Mouse (Mus musculus) MEL (cell line): ENCODE results near the gene Ngrn. TPM values are rescaled to one million over a fixed set of nuclear protein-coding genes. Genes with fewer than 3 reads are reported as not detected.

Experiments
- DNase-seq: peaks from one replicate; pipeline ENCODE4 v3.0.0; 2011; ENCODE audit warnings: low read depth, low spot score
- H3K27ac ChIP-seq: 2 replicates; pipeline ENCODE4 v1.5.1; 2012; ENCODE audit warnings: low read depth, mild to moderate bottlenecking, control low read depth, low read length, moderate library complexity; ENCODE audit not compliant: control insufficient read depth
- H3K27me3 ChIP-seq, 2 experiments: fragments of 150-350 bp in 1 of 2; sonication (generic) in 1 of 2; 2 replicates each; pipeline ENCODE4 v1.6.1; 2012; ENCODE audit warnings: low read length in 2 of 2, mild to moderate bottlenecking in 2 of 2, improper control_type of control experiment in 1 of 2, moderate library complexity in 1 of 2; ENCODE audit not compliant: insufficient read depth in 2 of 2, control insufficient read depth in 1 of 2
- H3K36me3 ChIP-seq, 2 experiments: 2 replicates each; pipeline ENCODE4 v1.6.1; 2012 to 2014; ENCODE audit warnings: low read length in 2 of 2, improper control_type of control experiment in 1 of 2, inconsistent platforms in 1 of 2, mild to moderate bottlenecking in 1 of 2; ENCODE audit not compliant: insufficient read depth in 2 of 2, control insufficient read depth in 1 of 2
- H3K4me1 ChIP-seq, 2 experiments: fragments of 150-350 bp in 1 of 2; sonication (generic) in 1 of 2; 2 replicates each; pipeline ENCODE4 v1.6.1; 2012; ENCODE audit warnings: low read length in 2 of 2, improper control_type of control experiment in 1 of 2, mild to moderate bottlenecking in 1 of 2; ENCODE audit not compliant: insufficient read depth in 2 of 2, control insufficient read depth in 1 of 2
- H3K4me3 ChIP-seq, 2 experiments: fragments of 150-350 bp in 1 of 2; sonication (generic) in 1 of 2; 2 replicates each; pipeline ENCODE4 v1.5.1; 2012; ENCODE audit warnings: low read depth in 2 of 2, low read length in 2 of 2, mild to moderate bottlenecking in 2 of 2, moderate library complexity in 2 of 2, control low read depth in 1 of 2, improper control_type of control experiment in 1 of 2; ENCODE audit not compliant: control insufficient read depth in 1 of 2, insufficient read depth in 1 of 2
- H3K79me2 ChIP-seq: 2 replicates; pipeline ENCODE4 v1.6.1; 2012; ENCODE audit warnings: mild to moderate bottlenecking, low read length, moderate library complexity; ENCODE audit not compliant: control insufficient read depth, poor library complexity, insufficient read depth
- H3K9ac ChIP-seq: 2 replicates; pipeline ENCODE4 v1.6.1; 2012; ENCODE audit warnings: low read depth, mild to moderate bottlenecking, control low read depth, low read length, moderate library complexity; ENCODE audit not compliant: control insufficient read depth, poor library complexity, severe bottlenecking
- H3K9me3 ChIP-seq: fragments of 150-350 bp; sonication (generic); replicated peaks from 2 replicates; pipeline ENCODE4 v1.6.1; 2012; ENCODE audit warnings: mild to moderate bottlenecking, low read length, improper control_type of control experiment, moderate library complexity; ENCODE audit not compliant: insufficient read depth
- CHD1 ChIP-seq: IDR thresholded peaks from 2 replicates; pipeline ENCODE4 v1.6.1; 2012; ENCODE audit warnings: low read depth, mild to moderate bottlenecking, inconsistent platforms, low read length, improper control_type of control experiment
- CHD2 ChIP-seq: IDR thresholded peaks from 2 replicates; pipeline ENCODE4 v1.6.1; 2011; ENCODE audit warnings: low read length, improper control_type of control experiment
- CTCF ChIP-seq, 3 experiments: IDR thresholded peaks in 2 of 3; conservative IDR thresholded peaks in 1 of 3; 2 replicates each; pipeline ENCODE4 v1.5.1; 2011 to 2012; ENCODE audit warnings: low read length in 3 of 3, low read depth in 2 of 3, mild to moderate bottlenecking in 2 of 3, improper control_type of control experiment in 1 of 3, inconsistent platforms in 1 of 3, mixed read lengths in 1 of 3, moderate library complexity in 1 of 3; ENCODE audit not compliant: control insufficient read depth in 1 of 3, insufficient read depth in 1 of 3, poor library complexity in 1 of 3, severe bottlenecking in 1 of 3
- E2F4 ChIP-seq: IDR thresholded peaks from 2 replicates; pipeline ENCODE4 v1.6.1; 2011; ENCODE audit warnings: low read depth, low read length, improper control_type of control experiment, borderline replicate concordance
- ELF1 ChIP-seq: IDR thresholded peaks from 2 replicates; pipeline ENCODE4 v1.6.1; 2014; ENCODE audit warnings: low read depth, mild to moderate bottlenecking, inconsistent platforms, low read length, improper control_type of control experiment, moderate library complexity
- EP300 ChIP-seq, 2 experiments: IDR thresholded peaks; 2 replicates each; pipeline ENCODE4 v1.6.1; 2011; ENCODE audit warnings: improper control_type of control experiment in 2 of 2, low read length in 2 of 2, low read depth in 1 of 2, mild to moderate bottlenecking in 1 of 2
- ETS1 ChIP-seq: IDR thresholded peaks from 2 replicates; pipeline ENCODE4 v1.6.1; 2012; ENCODE audit warnings: low read depth, mild to moderate bottlenecking, inconsistent platforms, low read length, improper control_type of control experiment, moderate library complexity
- GABPA ChIP-seq: IDR thresholded peaks from 2 replicates; pipeline ENCODE4 v1.6.1; 2012; ENCODE audit warnings: low read depth, mild to moderate bottlenecking, inconsistent platforms, low read length, improper control_type of control experiment, moderate library complexity
- GATA1 ChIP-seq: IDR thresholded peaks from 2 replicates; pipeline ENCODE4 v1.6.1; 2011; ENCODE audit warnings: low read depth, low read length, improper control_type of control experiment
- HCFC1 ChIP-seq: IDR thresholded peaks from 2 replicates; pipeline ENCODE4 v1.6.1; 2012; ENCODE audit warnings: low read depth, mild to moderate bottlenecking, inconsistent platforms, low read length, improper control_type of control experiment, moderate library complexity
- JUND ChIP-seq: IDR thresholded peaks from 2 replicates; pipeline ENCODE4 v1.6.1; 2011; ENCODE audit warnings: low read depth, mild to moderate bottlenecking, improper control_type of control experiment, low read length
- KAT2A ChIP-seq: conservative IDR thresholded peaks from 2 replicates; pipeline ENCODE4 v1.6.1; 2012; ENCODE audit warnings: low read depth, low read length, improper control_type of control experiment, inconsistent platforms
- MAFK ChIP-seq: IDR thresholded peaks from 2 replicates; pipeline ENCODE4 v1.6.1; 2011; ENCODE audit warnings: low read depth, mild to moderate bottlenecking, low read length, improper control_type of control experiment, borderline replicate concordance
- MAZ ChIP-seq: IDR thresholded peaks from 2 replicates; pipeline ENCODE4 v1.6.1; 2012; ENCODE audit warnings: low read depth, mild to moderate bottlenecking, inconsistent platforms, low read length, improper control_type of control experiment
- MYB ChIP-seq: IDR thresholded peaks from 2 replicates; pipeline ENCODE4 v1.6.1; 2011; ENCODE audit warnings: mild to moderate bottlenecking, low read depth, low read length, improper control_type of control experiment
- MYC ChIP-seq: IDR thresholded peaks from 2 replicates; pipeline ENCODE4 v1.6.1; 2011; ENCODE audit warnings: low read depth, mild to moderate bottlenecking, low read length, improper control_type of control experiment, moderate library complexity
- NRF1 ChIP-seq: IDR thresholded peaks from 2 replicates; pipeline ENCODE4 v1.6.1; 2014; ENCODE audit warnings: low read depth, mild to moderate bottlenecking, inconsistent platforms, low read length, improper control_type of control experiment, moderate library complexity; ENCODE audit not compliant: poor library complexity, insufficient read depth, severe bottlenecking
- POLR2A ChIP-seq, 2 experiments: IDR thresholded peaks; 2 replicates each; pipeline ENCODE4 v1.6.1; 2011 to 2012; ENCODE audit warnings: low read length in 2 of 2, mild to moderate bottlenecking in 2 of 2, control low read depth in 1 of 2, improper control_type of control experiment in 1 of 2, low read depth in 1 of 2, moderate library complexity in 1 of 2; ENCODE audit not compliant: control insufficient read depth in 1 of 2, insufficient read depth in 1 of 2, poor library complexity in 1 of 2
- POLR2AphosphoS5 ChIP-seq: IDR thresholded peaks from 2 replicates; pipeline ENCODE4 v1.6.1; 2012; ENCODE audit warnings: low read depth, borderline replicate concordance, mild to moderate bottlenecking, inconsistent platforms, low read length, moderate library complexity, mixed read lengths
- RAD21 ChIP-seq: IDR thresholded peaks from 2 replicates; pipeline ENCODE4 v1.6.1; 2011; ENCODE audit warnings: mild to moderate bottlenecking, low read depth, low read length, improper control_type of control experiment
- RCOR1 ChIP-seq: IDR thresholded peaks from 2 replicates; pipeline ENCODE4 v1.6.1; 2012; ENCODE audit warnings: low read depth, mild to moderate bottlenecking, inconsistent platforms, low read length, improper control_type of control experiment
- SIN3A ChIP-seq: IDR thresholded peaks from 2 replicates; pipeline ENCODE4 v1.6.1; 2012; ENCODE audit warnings: low read length, improper control_type of control experiment, inconsistent platforms
- SMC3 ChIP-seq: IDR thresholded peaks from 2 replicates; pipeline ENCODE4 v1.6.1; 2011; ENCODE audit warnings: low read depth, low read length, improper control_type of control experiment
- TAL1 ChIP-seq: IDR thresholded peaks from 2 replicates; pipeline ENCODE4 v1.6.1; 2012; ENCODE audit warnings: mild to moderate bottlenecking, inconsistent platforms, low read length, moderate library complexity, mixed read lengths
- TBP ChIP-seq: IDR thresholded peaks from 2 replicates; pipeline ENCODE4 v1.8.0; 2011; ENCODE audit warnings: low read depth, low read length, improper control_type of control experiment
- TCF12 ChIP-seq: IDR thresholded peaks from 2 replicates; pipeline ENCODE4 v1.6.1; 2014; ENCODE audit warnings: low read depth, mild to moderate bottlenecking, inconsistent platforms, low read length, improper control_type of control experiment, moderate library complexity
- UBTF ChIP-seq: IDR thresholded peaks from 2 replicates; pipeline ENCODE4 v1.6.1; 2012; ENCODE audit warnings: low read depth, mild to moderate bottlenecking, inconsistent platforms, low read length, improper control_type of control experiment, moderate library complexity, borderline replicate concordance; ENCODE audit not compliant: insufficient read depth
- ZC3H11A ChIP-seq: IDR thresholded peaks from 2 replicates; pipeline ENCODE4 v1.6.1; 2012; ENCODE audit warnings: low read depth, mild to moderate bottlenecking, inconsistent platforms, low read length, improper control_type of control experiment
- ZKSCAN1 ChIP-seq: IDR thresholded peaks from 2 replicates; pipeline ENCODE4 v1.6.1; 2012; ENCODE audit warnings: low read depth, mild to moderate bottlenecking, inconsistent platforms, low read length, improper control_type of control experiment, moderate library complexity
- ZNF384 ChIP-seq: IDR thresholded peaks from 2 replicates; pipeline ENCODE4 v1.6.1; 2012; ENCODE audit warnings: low read depth, mild to moderate bottlenecking, inconsistent platforms, low read length, improper control_type of control experiment
- polyA plus RNA-seq, 2 experiments: library from polyadenylated mRNA; stranded (reverse) in 1 of 2; unstranded in 1 of 2; fragments of >175 nt in 1 of 2; fragments of >200 nt in 1 of 2; gene quantifications; 2 replicates each; pipeline versions ENCODE4 v1.2.1 to v1.2.4; 2012; ENCODE audit warnings: low replicate concordance in 2 of 2, low read depth in 1 of 2; ENCODE audit not compliant: insufficient read length in 2 of 2, insufficient read depth in 1 of 2, missing spikeins in 1 of 2
- total RNA-seq: library from RNA; depleted of rRNA; stranded (reverse); fragments of 300-350 nt; gene quantifications from 2 replicates; pipeline ENCODE4 v1.2.3, GENCODE M21; 2012

Ngrn gene
- total and polyA plus RNA-seq, 3 experiments, result 37.2 to 48.0 TPM; not detected in 1

- 0 out of 2 replicates have a peak, but pooled peaks have one; percentile 68 for TF ChIP-seq UBTF
- no peak for TF ChIP-seq GABPA
- 0 out of 2 replicates have a peak, but pooled peaks have one; percentile 15 for TF ChIP-seq RCOR1
- TF ChIP-seq CHD1, result no peak
- TF ChIP-seq CTCF (IDR thresholded peaks at IDR 0.05 in 2 of 3, conservative IDR thresholded peaks at IDR 0.05 in 1 of 3; ENCODE audit: control insufficient read depth in 1 of 3, insufficient read depth in 1 of 3, low read depth in 2 of 3, low read length in 3 of 3, poor library complexity in 1 of 3, severe bottlenecking in 1 of 3), result 0 out of 6 replicates have a peak, but pooled peaks of 1 of the 3 experiments have one; percentile 13
Measured at GRCm38 (mm10) chr7:80232489-80233029, 28.5 kb upstream of the Ngrn start, which contains the start of the genes Cib1 and Gdpgp1 (continued).

- Histone ChIP-seq H3K9ac (peak overlapping the region; percentile 70), H3K79me2 (peaks cover 10% of the 10 kb centered on the region), H3K9me3 (no peaks in the 10 kb centered on the region), H3K4me1 (peaks cover 5 to 6% of the 10 kb centered on the region in 2 experiments; a peak in 3 of 4 replicates), H3K4me3 (peak overlapping the region; percentile 85 to 91), H3K27ac (peak overlapping the region; percentile 55; the same call in 1 of the 2 replicates), H3K27me3 (no peaks in the 10 kb centered on the region), H3K36me3 (peaks cover 0 to 6% of the 10 kb centered on the region in 2 experiments; a peak in 2 of 4 replicates)
- peak; percentile 70 for DNase-seq
- TF ChIP-seq MYB, result peak; percentile 23; the same call in 1 of the 2 replicates
- TF ChIP-seq CHD2, result no peak
- no peak for TF ChIP-seq SIN3A
- TF ChIP-seq ETS1, result no peak; the same call in 1 of the 2 replicates
- TF ChIP-seq TBP, result no peak
- 0 out of 2 replicates have a peak, but pooled peaks have one; percentile 19 for TF ChIP-seq HCFC1
- TF ChIP-seq TCF12, result peak; percentile 69
- no peak for TF ChIP-seq ELF1
- peak; percentile 52; the same call in 1 of the 2 replicates for TF ChIP-seq RCOR1
- no peak for TF ChIP-seq JUND
- TF ChIP-seq GABPA, result no peak
- TF ChIP-seq RAD21, result no peak
- no peak for TF ChIP-seq NRF1
- no peak for TF ChIP-seq MAFK
- TF ChIP-seq E2F4, result no peak
- TF ChIP-seq EP300 (IDR thresholded peaks at IDR 0.05; ENCODE audit: low read depth in 1 of 2, low read length in 2 of 2), result peak in 1 of 2 experiments; percentile 65; a peak in 3 of 4 replicates
- TF ChIP-seq GATA1, result peak; percentile 65
- no peak for TF ChIP-seq MYC
- TF ChIP-seq CTCF (IDR thresholded peaks at IDR 0.05 in 2 of 3, conservative IDR thresholded peaks at IDR 0.05 in 1 of 3; ENCODE audit: control insufficient read depth in 1 of 3, insufficient read depth in 1 of 3, low read depth in 2 of 3, low read length in 3 of 3, poor library complexity in 1 of 3, severe bottlenecking in 1 of 3), result no peak
- TF ChIP-seq TAL1, result peak; percentile 44
- no peak for TF ChIP-seq ZKSCAN1
- no peak for TF ChIP-seq POLR2AphosphoS5
- TF ChIP-seq SMC3, result no peak
- TF ChIP-seq ZC3H11A, result no peak
- no peak for TF ChIP-seq ZNF384
- no peak for TF ChIP-seq KAT2A
- TF ChIP-seq POLR2A (IDR thresholded peaks at IDR 0.05; ENCODE audit: control insufficient read depth in 1 of 2, insufficient read depth in 1 of 2, low read depth in 1 of 2, low read length in 2 of 2, poor library complexity in 1 of 2), result no peak
- no peak for TF ChIP-seq MAZ
Measured at GRCm38 (mm10) chr7:80233799-80234198, 27.2 kb upstream of the Ngrn start.
